ENCODE assay signal across 17 mouse cellular contexts in the genomic region with DNA sequence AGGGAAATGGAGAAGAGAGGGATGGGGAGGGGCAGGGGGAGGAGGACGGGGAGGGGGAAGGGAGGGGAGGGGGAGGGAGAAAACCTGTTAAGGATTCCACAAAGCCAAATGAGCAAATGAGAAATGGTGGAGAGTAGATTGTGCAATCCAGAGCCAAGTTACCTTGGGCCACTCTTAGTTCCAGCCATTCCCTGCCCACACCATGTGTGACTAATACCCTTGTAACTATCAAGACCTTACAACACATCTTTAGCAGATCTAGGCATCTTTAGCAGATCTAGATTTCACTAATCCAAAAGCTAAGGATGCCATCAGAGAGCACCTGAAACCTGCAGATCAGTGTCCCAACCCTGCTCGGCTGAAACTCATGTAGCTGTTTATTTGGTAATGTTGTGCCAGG.
"Had no signal": no experiment of that assay in that cellular context is flagged by ENCODE, and none has a peak within 500 bp of the region (broad histone marks: within the 10 kb centered on the region; RNA-seq: fewer than 3 reads in every experiment).

No protein-coding gene starts in this region.

- H3K4me3 ChIP-seq: kidney, embryonic 15.5 days; left cerebral cortex, adult 2 months; liver, embryonic 13.5 days; midbrain, embryonic 15.5 days; neural tube, embryonic 13.5 days; stomach, embryonic 15.5 days had no signal

- ATAC-seq: midbrain, embryonic 15.5 days had no signal

- H3K4me1 ChIP-seq: kidney, embryonic 15.5 days; liver, embryonic 13.5 days; midbrain, embryonic 15.5 days; stomach, embryonic 15.5 days had no signal

- H3K9ac ChIP-seq: kidney, embryonic 15.5 days; liver, embryonic 13.5 days; midbrain, embryonic 15.5 days; neural tube, embryonic 13.5 days; stomach, embryonic 15.5 days had no signal

- H3K27ac ChIP-seq: kidney, embryonic 15.5 days; liver, embryonic 13.5 days; midbrain, embryonic 15.5 days; neural tube, embryonic 13.5 days; stomach, embryonic 15.5 days had no signal

- H3K27me3 ChIP-seq: kidney, embryonic 15.5 days; liver, embryonic 13.5 days; midbrain, embryonic 15.5 days; neural tube, embryonic 13.5 days; stomach, embryonic 15.5 days had no signal

- H3K36me3 ChIP-seq: kidney, embryonic 15.5 days; liver, embryonic 13.5 days; midbrain, embryonic 15.5 days; neural tube, embryonic 13.5 days; stomach, embryonic 15.5 days had no signal

- H3K9me3 ChIP-seq: kidney, embryonic 15.5 days; liver, embryonic 13.5 days; midbrain, embryonic 15.5 days; neural tube, embryonic 13.5 days; stomach, embryonic 15.5 days had no signal

- DNase-seq: kidney, postnatal 10 days; kidney, postnatal 36 days; layer of hippocampus, postnatal 36 days; liver, embryonic 13.5 days; lung, adult 2 months; lung, postnatal 14 days; lung, postnatal 4 days; retina, postnatal 1 day; right cerebral cortex, postnatal 25 days; spleen, adult 18-20 months; thymus, postnatal 25 days had no signal

- H3K4me2 ChIP-seq: kidney, embryonic 15.5 days; liver, embryonic 13.5 days; midbrain, embryonic 11.5 days; midbrain, embryonic 15.5 days; neural tube, embryonic 13.5 days; stomach, embryonic 15.5 days had no signal
